Mouse (Mus musculus) heart, embryonic 16.5 days (tissue): ENCODE measurements around the gene Hcn2. TPM values are rescaled to one million over a fixed set of nuclear protein-coding genes. Genes with fewer than 3 reads are reported as not detected.

Experiments used
- ATAC-seq: fragments of 200-750 bp; cut with Nextera tagmentation; replicated peaks from 2 replicates; pipeline ENCODE4 v1.8.0; 2017; ENCODE audit warnings: moderate number of reproducible peaks; ENCODE audit not compliant: insufficient read depth, low FRiP score; ENCODE audit errors: extremely low read depth
- H3K27ac ChIP-seq: fragments of 300-500 bp; sonication (generic); 2 replicates; pipeline ENCODE4 v1.5.1; 2014; ENCODE audit warnings: mild to moderate bottlenecking, low read length, control low read depth, moderate library complexity
- H3K27me3 ChIP-seq: fragments of 300-500 bp; sonication (generic); 2 replicates; pipeline ENCODE4 v1.6.1; 2014; ENCODE audit warnings: low read length, mixed read lengths; ENCODE audit not compliant: control insufficient read depth, insufficient read depth
- H3K36me3 ChIP-seq: fragments of 300-500 bp; sonication (generic); 2 replicates; pipeline ENCODE4 v1.6.1; 2014; ENCODE audit not compliant: control insufficient read depth, insufficient read depth
- H3K4me1 ChIP-seq: fragments of 300-500 bp; sonication (generic); 2 replicates; pipeline ENCODE4 v1.6.1; 2014; ENCODE audit warnings: low read length, mixed read lengths; ENCODE audit not compliant: control insufficient read depth, insufficient read depth
- H3K4me2 ChIP-seq: fragments of 300-500 bp; sonication (generic); 2 replicates; pipeline ENCODE4 v1.6.1; 2014; ENCODE audit warnings: low read depth, mild to moderate bottlenecking, control low read depth, low read length
- H3K4me3 ChIP-seq: fragments of 300-500 bp; sonication (generic); 2 replicates; pipeline ENCODE4 v1.5.1; 2014; ENCODE audit warnings: mild to moderate bottlenecking, control low read depth, low read length
- H3K9ac ChIP-seq: fragments of 300-500 bp; sonication (generic); 2 replicates; pipeline ENCODE4 v1.6.1; 2014; ENCODE audit warnings: low read length, control low read depth
- H3K9me3 ChIP-seq: fragments of 300-500 bp; sonication (generic); replicated peaks from 2 replicates; pipeline ENCODE4 v1.6.1; 2016; ENCODE audit warnings: low read length; ENCODE audit not compliant: control insufficient read depth
- WGBS: fragments of 180-500 bp; shearing (Covaris S2); extraction: QIAGEN DNeasy Blood & Tissue Kit; methylation state at CpG from one replicate; pipeline ENCODE4 v1.1.7; 2014; 5-methylcytosine and 5-hydroxymethylcytosine counted together
- polyA plus RNA-seq: library from polyadenylated mRNA; unstranded; fragments of >200 nt; fragmentation: Nextera tagmentation; extraction: Ambion mirVana; gene quantifications from 2 replicates; pipeline ENCODE4 v1.2.1, GENCODE M21; 2015

Hcn2 gene
- polyA plus RNA-seq, 1 experiment from 2014 or later = not detected

GRCm38 (mm10) chr10:79675346-79676035, 40.9 kb upstream of the Hcn2 start:
- Histone ChIP-seq H3K4me3 (no peak overlapping the region), H3K27me3 (no peaks in the 10 kb centered on the region), H3K4me1 (peaks cover 4% of the 10 kb centered on the region), H3K9me3 (no peaks in the 10 kb centered on the region), H3K27ac (no peak overlapping the region), H3K9ac (no peak overlapping the region), H3K36me3 (0 out of 2 replicates have a peak, but pooled peaks cover 3% of the 10 kb centered on the region), H3K4me2 (no peak overlapping the region)
- ATAC-seq = no peak
- 49% methylated on average over 44 of the region's 44 CpGs for WGBS

- Histone ChIP-seq H3K4me2 (peak overlapping the region; percentile 73), H3K27me3 (no peaks in the 10 kb centered on the region), H3K4me1 (peaks cover 25% of the 10 kb centered on the region), H3K36me3 (peaks cover 16% of the 10 kb centered on the region), H3K27ac (peak overlapping the region; percentile 67), H3K4me3 (peak overlapping the region; percentile 90), H3K9me3 (no peaks in the 10 kb centered on the region), H3K9ac (peak overlapping the region; percentile 56)
- 33% methylated on average over 11 of the region's 11 CpGs for WGBS
- ATAC-seq = 0 out of 2 replicates have a peak, but pooled peaks have one; percentile 1
Observed at GRCm38 (mm10) chr10:79680606-79681495, 35.6 kb upstream of the Hcn2 start.

- under 1% methylated on average over 83 of the region's 84 CpGs for WGBS
- H3K36me3 ChIP-seq = peaks cover 19% of the 10 kb centered on the region
Observed at GRCm38 (mm10) chr10:79681591-79682245, 34.7 kb upstream of the Hcn2 start, which contains the start of gene Cdc34. Gene Cdc34 (plus strand): TSS chr10:79682195.

GRCm38 (mm10) chr10:79682551-79682915, 33.9 kb upstream of the Hcn2 start:
- H3K36me3 ChIP-seq = peaks cover 23% of the 10 kb centered on the region
- H3K9me3 ChIP-seq = no peaks in the 10 kb centered on the region
- peaks cover 34% of the 10 kb centered on the region for H3K4me1 ChIP-seq
- WGBS = 2% methylated on average over 10 of the region's 10 CpGs
- H3K4me2 ChIP-seq = peak overlapping the region; percentile 80
- H3K27ac ChIP-seq = peak overlapping the region; percentile 91
- peak overlapping the region; percentile 87 for H3K9ac ChIP-seq
- no peaks in the 10 kb centered on the region for H3K27me3 ChIP-seq
- ATAC-seq = no peak
- peak overlapping the region; percentile 90 for H3K4me3 ChIP-seq

More at GRCm38 (mm10) chr10:79681591-79682245, 34.7 kb upstream of the Hcn2 start, which contains the start of gene Cdc34:
- H3K9me3 ChIP-seq = no peaks in the 10 kb centered on the region
- peak within 1 kb of the TSS; percentile 87 for H3K9ac ChIP-seq
- peak within 1 kb of the TSS; percentile 80 for H3K4me2 ChIP-seq
- peaks cover 32% of the 10 kb centered on the region for H3K4me1 ChIP-seq
- H3K4me3 ChIP-seq = peak within 1 kb of the TSS; percentile 90
- ATAC-seq = peak; percentile 93
- no peaks in the 10 kb centered on the region for H3K27me3 ChIP-seq
- peak within 1 kb of the TSS; percentile 91 for H3K27ac ChIP-seq

GRCm38 (mm10) chr10:79682916-79683582, 33.4 kb upstream of the Hcn2 start:
- H3K4me3 ChIP-seq = peak overlapping the region; percentile 90
- no peaks in the 10 kb centered on the region for H3K27me3 ChIP-seq
- 0 out of 2 replicates have a peak, but pooled peaks have one; percentile 1 for ATAC-seq
- H3K4me2 ChIP-seq = peak overlapping the region; percentile 80
- no peaks in the 10 kb centered on the region for H3K9me3 ChIP-seq
- WGBS = 2% methylated on average over 10 of the region's 10 CpGs
- peak overlapping the region; percentile 87 for H3K9ac ChIP-seq
- H3K36me3 ChIP-seq = peaks cover 29% of the 10 kb centered on the region
- peaks cover 34% of the 10 kb centered on the region for H3K4me1 ChIP-seq
- H3K27ac ChIP-seq = peak overlapping the region; percentile 91

- H3K9ac ChIP-seq = peak overlapping the region; percentile 87
- H3K27ac ChIP-seq = peak overlapping the region; percentile 91
- peak overlapping the region; percentile 90 for H3K4me3 ChIP-seq
- no peak for ATAC-seq
- H3K36me3 ChIP-seq = peaks cover 38% of the 10 kb centered on the region
- H3K4me2 ChIP-seq = peak overlapping the region; percentile 80
- H3K9me3 ChIP-seq = no peaks in the 10 kb centered on the region
- 68% methylated on average over 6 of the region's 6 CpGs for WGBS
- peaks cover 34% of the 10 kb centered on the region for H3K4me1 ChIP-seq
- no peaks in the 10 kb centered on the region for H3K27me3 ChIP-seq
Observed at GRCm38 (mm10) chr10:79683726-79684640, 32.5 kb upstream of the Hcn2 start.

- Histone ChIP-seq H3K9ac (no peak overlapping the region), H3K4me3 (no peak overlapping the region), H3K27me3 (no peaks in the 10 kb centered on the region), H3K4me2 (no peak overlapping the region), H3K27ac (peak overlapping the region; percentile 22; the same call in 1 of the 2 replicates), H3K4me1 (peaks cover 34% of the 10 kb centered on the region), H3K36me3 (peaks cover 42% of the 10 kb centered on the region), H3K9me3 (no peaks in the 10 kb centered on the region)
- no peak for ATAC-seq
- WGBS = 93% methylated on average over 25 of the region's 25 CpGs
Observed at GRCm38 (mm10) chr10:79684770-79685600, 31.4 kb upstream of the Hcn2 start.
